Mouse (Mus musculus): Measurements from ENCODE around the gene Snx8. TPM values are rescaled to one million over a fixed set of nuclear protein-coding genes. Genes with fewer than 3 reads are reported as not detected.

Snx8 gene
- 0.07 TPM for polyA plus RNA-seq (2014; fragmentation: Illumina TruSeq; extraction: RNeasy Lipid Tissue Mini Kit (QIAGEN cat#74804); ENCODE audit: low read depth, low replicate concordance)

DNA sequence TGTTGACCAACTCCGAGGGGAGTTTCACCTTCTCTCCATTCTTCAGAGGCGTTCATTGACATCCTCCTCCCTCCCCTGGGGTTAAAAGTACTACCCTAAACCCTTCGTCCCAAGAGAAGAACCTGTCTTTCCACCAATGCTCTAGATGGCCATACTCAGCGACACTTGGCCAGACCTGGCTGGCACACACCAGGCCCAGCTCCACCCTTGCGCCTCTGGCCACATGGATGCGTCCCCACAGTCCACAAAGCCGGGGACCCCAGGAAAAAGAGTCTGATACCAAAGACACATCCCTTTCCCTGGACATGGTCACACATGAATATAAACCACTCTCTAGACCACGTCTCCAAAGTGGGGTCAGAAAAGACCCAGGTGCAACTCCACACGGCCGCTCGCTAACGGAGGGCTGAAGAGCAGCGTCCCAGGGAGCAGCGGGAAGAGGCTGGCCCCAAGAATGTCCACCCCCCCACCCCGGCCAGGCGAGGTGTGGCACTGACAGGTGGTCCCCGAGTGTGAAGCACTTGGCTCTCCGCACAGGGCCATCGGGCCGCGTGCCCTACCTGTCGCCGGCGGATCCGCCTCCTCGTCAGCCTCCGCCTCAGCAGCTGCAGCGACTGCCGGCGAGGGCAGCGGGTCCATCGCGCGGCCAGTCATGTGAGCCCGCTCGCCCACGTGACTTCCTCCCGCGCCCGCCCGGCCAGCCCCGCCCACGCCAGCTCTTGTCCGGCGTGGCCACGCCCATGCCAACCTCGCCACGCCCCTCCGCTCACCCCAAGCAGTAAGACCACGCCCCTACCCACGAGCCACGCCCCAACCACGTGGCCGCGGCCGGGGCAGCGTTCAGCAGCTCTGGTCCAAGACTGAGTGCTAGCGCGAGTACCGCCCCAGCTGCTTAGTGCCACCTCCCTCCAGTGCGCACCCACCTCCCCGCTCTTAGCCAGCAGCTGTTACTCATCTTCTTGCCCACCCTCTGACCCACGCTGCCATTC is at the start of gene Snx8:
TSS of gene Snx8 (minus strand) at position 675 of the 989 bp plus-strand sequence.

DNA sequence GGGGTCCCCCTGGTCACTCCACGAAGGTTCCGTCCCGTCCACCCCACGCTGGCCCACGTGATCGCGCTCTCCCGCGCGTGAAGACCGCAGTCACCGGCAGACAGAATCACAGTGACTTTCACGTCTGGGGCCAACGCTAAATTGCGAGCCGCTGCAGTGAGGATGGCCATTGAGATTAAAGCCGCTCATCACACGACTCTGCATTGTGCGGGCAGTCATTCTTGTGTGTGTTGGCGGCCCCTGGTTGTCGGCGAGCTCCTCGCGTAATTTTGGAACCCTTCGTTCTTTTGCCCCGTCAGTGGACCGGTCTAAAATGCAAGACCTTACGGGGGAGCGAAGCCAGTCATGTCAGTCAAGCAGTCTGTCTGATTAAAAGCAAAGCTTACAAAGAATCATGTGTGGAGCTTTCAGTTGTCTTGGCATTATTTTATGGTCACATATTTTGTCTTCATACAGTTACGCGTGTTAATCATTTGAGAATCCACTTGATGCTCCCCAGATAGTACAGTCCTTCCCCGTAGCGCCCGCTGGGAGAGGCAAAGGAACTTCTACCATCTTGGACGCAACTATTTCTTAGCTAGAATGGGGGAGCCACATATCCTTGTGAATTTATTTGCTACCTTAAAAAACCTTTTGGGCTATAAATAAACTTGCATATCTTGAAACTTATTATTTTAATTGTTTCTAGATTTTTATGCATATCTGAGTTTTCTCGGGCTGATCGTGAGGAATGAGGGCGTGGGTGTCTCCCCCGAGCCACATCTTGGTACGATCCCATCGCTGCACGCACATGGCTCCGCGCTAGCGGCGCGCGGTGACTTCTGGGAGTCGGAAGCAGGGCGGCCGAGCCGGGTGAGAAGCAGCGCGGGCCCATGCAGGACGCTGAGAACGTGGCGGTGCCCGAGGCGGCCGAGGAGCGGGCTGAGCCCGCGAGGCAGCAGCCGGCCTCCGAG is 29.7 kb upstream of the Snx8 start, which contains the start of gene Eif3b:
TSS of gene Eif3b (plus strand) at position 840 of the 953 bp plus-strand sequence.

DNA sequence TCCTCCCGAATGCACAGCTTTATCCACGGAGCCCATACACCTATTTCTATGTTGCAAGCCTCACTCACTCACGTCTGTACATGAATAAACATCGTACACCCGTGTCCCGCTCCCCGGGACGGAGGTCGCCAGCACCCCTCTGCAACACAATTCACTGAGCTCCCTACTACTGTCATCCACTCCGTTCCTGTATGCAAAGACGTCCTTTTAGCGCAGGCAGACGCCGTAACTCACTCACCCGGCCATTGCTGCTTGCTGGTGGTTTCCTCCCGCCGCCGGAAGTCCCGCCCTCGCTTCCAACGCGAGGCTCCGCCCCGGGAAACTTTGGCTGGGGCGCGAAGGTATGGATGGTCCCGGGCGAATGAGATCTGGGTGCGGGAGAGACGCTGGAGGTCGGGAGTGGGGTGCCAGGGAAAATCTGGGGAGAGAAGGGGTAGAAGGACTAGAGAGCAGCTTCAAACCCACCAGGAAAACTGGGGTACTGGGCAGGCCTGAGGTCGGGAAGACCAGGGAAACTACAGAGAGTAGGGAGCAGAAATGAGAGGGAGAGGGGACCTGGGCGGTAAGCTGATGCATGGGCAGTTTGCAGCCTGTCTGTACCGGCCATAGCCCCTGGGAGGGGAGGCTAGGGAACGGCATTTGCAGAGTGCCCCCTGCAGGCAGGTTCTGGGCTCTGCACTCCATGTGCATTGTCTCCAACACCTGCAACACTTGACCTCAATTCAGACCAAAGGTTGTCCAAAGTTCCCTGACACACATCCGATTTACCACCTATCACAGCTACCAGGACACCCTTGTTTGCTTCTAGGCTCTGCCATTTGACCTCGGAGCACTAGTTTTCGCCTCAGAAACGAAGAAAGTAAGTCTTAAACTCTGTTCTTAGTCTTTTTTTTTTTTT is 57.2 kb downstream of the Snx8 start, which contains the start of gene Mrm2:
TSS of gene Mrm2 (minus strand) at position 284 of the 898 bp plus-strand sequence.

DNA sequence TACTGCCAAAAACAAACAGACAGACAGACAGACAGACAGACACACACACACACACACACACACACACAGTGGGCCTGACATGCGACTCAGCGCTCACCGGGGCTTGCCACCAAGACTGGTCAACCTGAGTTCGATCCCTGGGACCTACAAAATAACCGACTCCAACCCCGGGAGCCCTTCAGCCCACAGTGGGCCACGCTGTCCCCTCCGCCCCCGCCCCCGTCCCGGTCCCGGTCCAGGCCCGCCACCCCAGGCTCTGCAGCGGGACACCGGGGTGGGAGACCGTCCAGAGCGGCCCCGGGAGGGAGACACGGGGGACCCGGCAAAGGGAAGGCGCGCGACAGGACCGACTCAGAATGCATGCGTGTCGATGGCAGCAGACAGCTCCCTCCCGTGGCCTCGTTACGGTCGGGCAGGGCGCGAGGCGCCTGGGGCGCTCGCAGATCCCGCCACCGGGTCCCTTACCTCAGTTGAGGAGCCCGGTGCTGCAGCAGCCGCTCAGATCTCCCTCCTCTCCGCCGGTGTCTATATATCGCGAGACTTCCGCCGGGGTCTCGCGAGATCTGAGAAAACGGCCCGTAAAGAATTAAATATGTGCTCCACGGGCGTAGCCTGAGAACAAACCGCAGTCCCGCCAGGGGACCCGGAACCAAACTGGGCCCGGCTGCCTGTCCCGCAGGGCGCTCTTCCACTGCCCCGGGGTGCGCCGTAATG is 67.9 kb downstream of the Snx8 start, which contains the start of the genes Mad1l1 and Nudt1:
TSS of gene Mad1l1 (minus strand) at position 511 of the 714 bp plus-strand sequence.
TSS of gene Nudt1 (plus strand) at position 615 of the 714 bp plus-strand sequence.

Other genes starting within 250 kb of the Snx8 start
- 0.46 TPM for gene Mad1l1, start 67.7 kb downstream of the Snx8 start, polyA plus RNA-seq (2014; fragmentation: Illumina TruSeq; extraction: RNeasy Lipid Tissue Mini Kit (QIAGEN cat#74804); ENCODE audit: low read depth, low replicate concordance)
- gene Nudt1, start 67.6 kb downstream of the Snx8 start, polyA plus RNA-seq (2014; fragmentation: Illumina TruSeq; extraction: RNeasy Lipid Tissue Mini Kit (QIAGEN cat#74804); ENCODE audit: low read depth, low replicate concordance): 0.70 TPM
- gene Mrm2, start 57.4 kb downstream of the Snx8 start, polyA plus RNA-seq (2014; fragmentation: Illumina TruSeq; extraction: RNeasy Lipid Tissue Mini Kit (QIAGEN cat#74804); ENCODE audit: low read depth, low replicate concordance): 0.20 TPM
- gene Eif3b, start 30.1 kb upstream of the Snx8 start, polyA plus RNA-seq (2014; fragmentation: Illumina TruSeq; extraction: RNeasy Lipid Tissue Mini Kit (QIAGEN cat#74804); ENCODE audit: low read depth, low replicate concordance): 112 TPM
- gene Gm4869, start 56.4 kb upstream of the Snx8 start, polyA plus RNA-seq (2014; fragmentation: Illumina TruSeq; extraction: RNeasy Lipid Tissue Mini Kit (QIAGEN cat#74804); ENCODE audit: low read depth, low replicate concordance): not detected
- not detected for gene Chst12, start 116.3 kb upstream of the Snx8 start, polyA plus RNA-seq (2014; fragmentation: Illumina TruSeq; extraction: RNeasy Lipid Tissue Mini Kit (QIAGEN cat#74804); ENCODE audit: low read depth, low replicate concordance)
- not detected for gene Grifin, start 175.8 kb upstream of the Snx8 start, polyA plus RNA-seq (2014; fragmentation: Illumina TruSeq; extraction: RNeasy Lipid Tissue Mini Kit (QIAGEN cat#74804); ENCODE audit: low read depth, low replicate concordance)
- gene Lfng, start 218.1 kb upstream of the Snx8 start, polyA plus RNA-seq (2014; fragmentation: Illumina TruSeq; extraction: RNeasy Lipid Tissue Mini Kit (QIAGEN cat#74804); ENCODE audit: low read depth, low replicate concordance): 0.11 TPM

Data from testis, adult 10 weeks (tissue).